Mouse (Mus musculus) gastrocnemius, postnatal 4 days (tissue): ENCODE measurements around the gene Hdac4. TPM values are rescaled to one million over a fixed set of nuclear protein-coding genes. Genes with fewer than 3 reads are reported as not detected.
A peak's percentile ranks its signal among the peaks of the same experiment; 100 is the strongest.

Experiments used
- DNase-seq, 2 experiments: peaks; one replicate each; pipeline ENCODE4 v3.0.0; 2021 to 2022; ENCODE audit warnings: low spot score in 2 of 2, mixed read lengths in 2 of 2
- total RNA-seq, 2 experiments: library from RNA; stranded (reverse); gene quantifications; 2 replicates each; pipeline ENCODE4 v1.2.3; 2021

Hdac4 gene
- total RNA-seq, 2 experiments from 2014 or later = 59.1 to 62.9 TPM

DNA sequence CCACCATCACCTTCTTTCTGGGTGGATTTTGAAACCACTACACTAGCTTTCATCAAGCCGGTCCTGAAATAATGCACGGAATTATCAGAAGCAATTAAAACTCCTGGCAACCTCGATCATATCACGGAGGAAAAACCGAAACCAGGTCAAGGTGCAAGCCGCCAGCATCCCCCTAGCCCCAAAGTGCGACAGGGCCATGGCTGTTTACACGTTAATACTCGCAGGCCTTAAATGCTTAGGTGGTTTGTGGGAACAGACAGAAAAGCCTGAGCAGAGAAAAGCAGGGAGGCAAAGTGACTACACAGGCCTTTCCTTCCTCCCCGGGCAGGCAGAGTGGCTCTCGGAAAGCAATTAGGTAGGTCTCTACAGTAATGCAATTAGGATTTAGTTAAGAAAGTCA is 16.4 kb downstream of the Hdac4 start:
- DNase-seq = no peak

DNA sequence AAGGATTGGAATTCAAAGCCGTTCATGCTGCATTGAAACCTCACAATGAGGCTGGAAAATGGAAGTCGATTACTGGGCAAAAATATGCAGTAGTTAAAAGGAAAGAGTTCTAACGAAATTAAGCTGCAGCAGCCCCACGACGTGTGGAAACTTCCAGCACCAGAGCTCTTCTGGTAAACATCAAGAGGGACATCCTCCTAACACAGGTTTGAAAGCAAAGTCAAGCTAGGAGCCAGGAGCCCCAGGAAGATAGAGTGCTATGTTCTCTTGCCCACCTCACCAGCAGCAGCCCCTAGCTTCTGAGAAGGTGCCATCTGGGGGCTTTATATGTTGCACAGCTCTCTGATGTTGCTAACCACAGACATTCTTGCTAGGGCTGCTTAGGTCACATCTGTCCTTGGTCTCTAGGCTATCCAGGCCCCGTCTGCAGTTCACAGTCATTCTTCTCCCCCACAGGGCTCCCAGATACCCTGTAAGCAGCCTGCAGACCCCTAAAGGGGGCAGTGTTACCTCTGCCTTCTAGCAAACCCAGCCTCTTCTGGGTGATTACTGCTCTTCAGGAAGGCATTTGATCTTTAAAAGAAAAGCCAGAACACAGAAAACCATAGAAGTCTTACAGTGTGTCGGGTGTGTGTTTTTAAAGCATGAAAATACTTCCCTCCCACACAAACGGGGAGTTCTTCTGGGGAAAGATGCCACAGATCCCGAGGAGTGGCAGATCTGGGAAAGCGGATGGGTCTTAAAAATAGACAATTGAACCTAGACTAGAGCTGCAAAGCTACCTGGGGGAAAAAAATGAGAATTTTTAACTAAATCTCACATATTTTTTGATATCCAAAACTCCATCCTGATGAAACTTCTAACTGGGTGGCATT is 17.2 kb downstream of the Hdac4 start:
- DNase-seq = no peak

DNA sequence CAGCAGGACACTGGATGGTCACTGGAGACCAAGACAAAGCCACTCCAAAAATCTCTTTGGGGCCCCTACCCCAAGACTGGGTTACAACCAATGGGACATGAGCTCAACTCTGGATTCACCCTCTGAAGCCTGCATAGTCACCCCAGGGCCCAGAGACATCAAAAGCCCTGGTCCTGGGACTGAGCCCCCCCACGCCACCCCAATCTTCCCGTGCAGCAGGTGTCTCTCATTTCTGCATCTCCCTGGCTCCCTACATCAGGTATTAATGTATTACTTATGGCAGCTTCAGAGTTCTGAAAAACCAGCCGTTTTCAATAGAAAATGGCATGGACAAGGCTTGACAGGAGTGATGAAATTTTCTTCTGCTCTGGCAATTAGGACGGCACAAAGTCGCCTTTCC is 17.9 kb downstream of the Hdac4 start:
- no peak for DNase-seq

DNA sequence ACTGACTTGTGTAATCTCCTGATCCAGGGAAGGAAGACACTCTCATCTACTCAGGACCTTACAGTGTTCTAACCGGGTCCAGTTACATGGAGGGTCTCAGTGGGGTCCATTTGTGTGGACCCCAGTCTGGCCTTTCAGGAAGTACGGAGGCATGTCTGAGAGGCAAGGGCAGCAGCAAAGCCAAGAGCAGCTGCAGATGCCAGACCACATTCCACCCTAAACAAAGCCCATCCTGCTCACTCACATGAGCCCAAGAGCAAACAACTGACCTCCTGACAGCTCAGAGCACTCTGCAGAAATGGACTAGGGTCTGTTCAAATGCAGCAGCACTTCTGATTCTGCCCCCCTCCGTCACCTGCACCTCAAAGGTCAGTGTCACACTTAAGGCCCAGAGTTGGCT is 18.3 kb downstream of the Hdac4 start:
- no peak for DNase-seq

DNA sequence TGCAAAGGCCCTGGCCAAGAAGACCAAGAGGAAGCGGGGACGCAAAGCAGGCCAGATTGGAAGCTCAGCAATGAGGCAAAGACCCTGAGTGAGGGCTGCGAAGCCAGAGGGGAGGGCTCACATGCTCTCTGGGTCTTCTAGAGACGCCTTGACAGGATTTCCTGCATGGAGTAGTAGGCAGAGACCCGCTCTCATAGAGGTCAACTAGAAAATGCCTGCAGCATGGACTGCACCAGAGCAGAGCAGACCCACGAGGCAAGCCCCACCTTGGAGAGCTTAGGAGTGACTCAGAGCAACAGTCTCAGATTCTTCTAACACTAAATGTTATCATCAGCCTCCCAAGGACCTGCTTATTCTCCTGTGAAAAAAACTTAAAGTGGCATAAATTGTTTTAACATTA is 20.2 kb downstream of the Hdac4 start:
- no peak for DNase-seq

DNA sequence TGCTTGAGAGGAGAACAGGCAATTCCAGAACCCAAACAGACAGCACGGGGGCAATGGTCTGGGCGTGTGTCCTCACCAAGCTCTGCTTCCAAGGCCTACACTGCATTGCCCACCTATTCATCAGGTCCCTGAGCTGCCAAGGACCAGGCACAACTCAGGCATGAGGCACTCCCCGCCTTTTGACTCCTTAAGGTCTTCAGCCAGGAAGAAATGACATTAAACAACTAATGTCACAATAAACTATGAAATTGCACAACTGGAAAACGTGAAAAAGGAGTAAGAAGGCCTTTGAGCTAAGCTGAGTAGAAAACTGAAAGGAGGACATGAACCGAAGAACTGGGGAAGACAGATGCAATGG is 20.6 kb downstream of the Hdac4 start:
- DNase-seq = no peak

DNA sequence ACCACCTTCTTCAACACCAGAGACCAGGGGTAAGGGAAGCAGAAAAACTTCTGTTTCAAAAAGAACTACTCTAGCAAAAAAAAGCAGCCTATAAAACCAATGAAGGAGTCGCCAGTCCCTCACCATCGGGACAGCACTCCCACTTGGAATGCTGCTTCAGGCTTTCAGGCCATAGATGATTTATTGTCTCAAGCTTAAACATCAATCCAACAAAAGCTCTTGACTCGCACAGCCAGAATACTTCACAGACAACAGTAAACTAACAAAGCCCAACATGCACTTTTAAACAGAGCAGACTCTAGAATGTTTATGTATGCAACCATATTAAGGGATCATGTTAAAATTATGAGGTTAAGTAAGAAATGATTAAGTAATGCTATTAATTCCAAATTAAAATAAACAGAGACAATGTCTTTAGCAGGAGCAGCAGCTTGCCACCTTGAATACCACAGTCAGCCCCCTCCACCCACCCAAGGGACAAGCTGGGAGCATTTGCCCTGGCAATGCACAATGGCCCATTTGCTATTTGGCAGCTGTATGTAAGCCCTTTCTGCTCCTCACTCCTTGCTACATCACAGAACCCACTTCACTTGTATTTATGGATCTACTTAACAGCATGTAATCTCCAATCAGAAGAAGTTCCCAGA is 21.1 kb downstream of the Hdac4 start:
- DNase-seq = no peak

DNA sequence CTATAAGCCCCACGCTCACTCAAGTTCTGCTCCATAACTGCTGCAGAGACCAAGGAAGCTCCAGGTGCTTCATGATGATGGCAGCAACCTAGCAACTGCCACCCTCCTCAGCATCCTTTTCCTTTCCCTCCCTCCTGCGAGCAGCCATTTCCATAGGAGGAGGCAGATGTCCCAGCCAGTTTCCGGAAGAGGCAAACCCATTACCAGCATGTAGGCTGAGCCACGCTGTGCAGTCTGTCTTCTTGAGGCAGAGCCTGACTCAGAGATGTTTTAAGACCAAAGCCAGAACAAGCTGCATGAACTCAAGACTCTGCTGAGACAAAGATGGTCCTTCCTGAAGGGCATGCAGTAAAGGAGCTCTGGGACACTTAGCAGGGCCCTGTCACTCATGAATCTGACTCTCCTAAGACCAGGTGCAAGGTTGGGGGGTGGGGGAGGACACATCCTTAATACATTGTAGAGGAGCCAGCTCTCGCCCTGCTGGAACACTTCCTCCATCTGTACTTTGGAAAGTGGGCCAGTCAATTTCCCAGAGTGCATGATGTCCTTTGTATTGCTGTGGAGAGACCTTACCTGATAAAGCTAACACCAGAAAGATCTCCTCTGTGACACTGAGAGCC is 24.8 kb downstream of the Hdac4 start:
- no peak for DNase-seq

DNA sequence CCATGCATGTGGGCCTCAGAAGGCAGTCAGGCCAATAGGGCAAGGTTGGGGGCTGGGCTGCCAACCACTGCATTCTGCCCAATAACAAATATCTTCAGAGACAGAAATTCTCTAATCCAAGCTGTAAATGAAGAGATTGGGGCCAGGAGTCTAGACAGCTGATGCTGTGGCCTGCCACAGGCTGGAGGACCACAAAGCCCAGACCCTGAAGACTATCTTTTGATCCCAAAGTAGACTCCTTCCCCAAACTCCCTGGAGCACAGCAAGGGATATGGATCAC is 25.8 kb downstream of the Hdac4 start:
- DNase-seq = no peak

DNA sequence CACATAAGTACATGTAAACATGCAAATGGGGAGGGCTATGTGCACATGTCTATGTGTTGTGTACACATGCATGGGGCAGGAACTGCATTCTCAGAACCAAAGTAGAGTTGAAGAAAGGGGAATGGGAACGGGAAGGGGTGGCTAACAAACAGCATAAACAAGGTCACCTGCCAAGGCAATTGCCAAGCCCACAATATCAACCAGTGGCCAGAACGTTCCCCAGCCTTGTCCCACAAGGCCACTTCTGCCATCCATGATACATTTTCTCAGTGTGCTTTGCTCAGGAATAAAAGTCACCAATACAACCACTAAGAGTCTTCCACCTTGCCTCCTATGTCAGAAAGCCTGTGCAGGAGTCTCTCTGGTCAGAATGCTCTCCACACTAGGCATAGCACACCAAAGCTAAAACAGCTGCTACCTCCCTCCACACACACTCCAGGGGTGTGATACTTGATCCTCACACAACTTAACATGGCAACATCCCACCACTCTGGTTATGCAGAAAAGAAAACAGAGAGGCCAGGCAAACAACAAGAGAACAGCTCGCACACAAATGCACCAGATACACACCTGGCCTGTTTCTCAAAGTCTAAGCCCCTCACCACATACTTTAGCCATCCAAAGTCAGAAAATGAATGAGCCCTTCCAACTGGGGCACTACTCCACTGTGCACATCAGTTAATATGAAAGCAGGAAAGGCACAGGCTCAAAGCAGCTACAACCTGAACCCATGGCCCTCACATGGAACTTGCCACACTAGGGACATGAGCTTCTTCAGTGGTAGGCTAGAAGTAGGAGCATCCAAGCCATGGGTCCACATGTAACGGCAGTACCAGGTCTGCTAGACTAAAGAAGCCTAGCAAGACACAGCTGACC is 26.4 kb downstream of the Hdac4 start:
- DNase-seq = no peak

DNA sequence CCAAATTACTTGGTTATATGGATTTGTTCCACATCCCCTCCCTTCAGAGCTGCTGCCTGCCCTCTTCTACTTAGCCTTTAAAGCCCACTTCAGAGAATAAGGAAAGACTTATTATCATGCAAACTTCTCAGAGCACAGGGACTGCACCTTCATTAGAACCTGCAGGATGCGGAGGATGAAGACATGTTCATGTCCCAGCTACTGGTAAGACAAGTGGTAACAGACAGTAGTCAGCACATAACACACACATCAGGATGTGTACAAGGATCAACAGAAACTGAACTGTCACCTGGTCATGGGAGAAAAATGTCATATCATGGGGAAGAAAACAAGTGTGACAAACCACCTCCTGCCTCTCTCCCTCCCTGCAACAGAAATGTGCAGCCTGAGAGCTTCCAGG is 31.6 kb downstream of the Hdac4 start:
- DNase-seq = no peak

DNA sequence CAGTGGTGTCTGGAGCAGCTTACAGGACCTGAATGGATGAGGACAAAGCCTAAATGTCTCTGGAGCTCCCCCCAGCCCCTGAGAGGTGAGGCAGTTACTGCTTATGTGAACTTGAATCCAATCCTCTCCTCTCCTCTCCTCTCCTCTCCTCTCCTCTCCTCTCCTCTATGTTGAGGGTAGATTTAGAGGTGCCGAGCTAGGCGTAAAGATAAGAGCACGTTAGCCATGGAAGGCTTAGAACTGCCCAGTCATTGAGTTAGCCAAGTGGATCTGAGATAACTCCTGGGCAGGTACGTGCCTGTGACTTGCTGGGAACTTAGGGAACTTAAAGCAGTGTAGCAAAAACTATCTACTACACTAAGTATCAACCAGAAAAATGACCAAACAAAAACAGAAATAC is 35.7 kb downstream of the Hdac4 start:
- no peak for DNase-seq

DNA sequence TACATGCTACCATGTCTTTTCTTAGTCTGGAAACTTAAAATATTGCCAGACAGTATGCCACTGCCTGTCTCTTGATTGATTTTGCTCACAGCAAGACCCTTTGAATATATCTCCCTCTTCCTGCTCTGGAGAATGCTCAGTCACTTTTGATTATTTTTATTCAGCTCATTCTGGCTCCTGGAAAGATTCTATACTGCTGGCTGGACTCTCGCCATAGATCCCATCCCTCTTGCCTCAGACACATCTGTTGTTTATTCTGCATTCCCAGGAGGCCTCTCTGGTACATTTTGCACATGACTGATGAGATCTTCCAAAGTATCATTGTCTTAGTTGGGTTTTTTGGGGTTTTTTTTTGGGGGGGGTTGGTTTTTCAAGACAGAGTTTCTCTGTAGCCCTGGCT is 45.3 kb downstream of the Hdac4 start:
- no peak for DNase-seq

DNA sequence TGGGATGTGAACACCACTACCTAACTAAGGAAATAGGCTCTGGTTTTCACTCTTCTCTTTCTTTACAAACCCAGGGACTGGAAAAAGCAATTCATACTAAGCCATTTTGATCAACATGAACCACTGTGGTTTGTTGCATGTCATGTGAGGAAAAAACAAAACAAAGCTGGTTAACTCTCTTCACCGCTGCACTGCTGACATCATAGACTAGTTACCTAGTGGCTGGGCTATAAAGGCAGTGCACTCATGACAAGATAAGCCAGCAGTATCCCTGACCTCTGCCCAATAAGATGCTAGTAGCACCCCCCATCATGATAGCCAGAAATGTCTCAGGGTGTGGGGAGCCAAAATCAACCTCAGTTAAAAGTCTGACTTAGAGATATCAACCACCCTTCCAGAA is 47.0 kb downstream of the Hdac4 start:
- no peak for DNase-seq

DNA sequence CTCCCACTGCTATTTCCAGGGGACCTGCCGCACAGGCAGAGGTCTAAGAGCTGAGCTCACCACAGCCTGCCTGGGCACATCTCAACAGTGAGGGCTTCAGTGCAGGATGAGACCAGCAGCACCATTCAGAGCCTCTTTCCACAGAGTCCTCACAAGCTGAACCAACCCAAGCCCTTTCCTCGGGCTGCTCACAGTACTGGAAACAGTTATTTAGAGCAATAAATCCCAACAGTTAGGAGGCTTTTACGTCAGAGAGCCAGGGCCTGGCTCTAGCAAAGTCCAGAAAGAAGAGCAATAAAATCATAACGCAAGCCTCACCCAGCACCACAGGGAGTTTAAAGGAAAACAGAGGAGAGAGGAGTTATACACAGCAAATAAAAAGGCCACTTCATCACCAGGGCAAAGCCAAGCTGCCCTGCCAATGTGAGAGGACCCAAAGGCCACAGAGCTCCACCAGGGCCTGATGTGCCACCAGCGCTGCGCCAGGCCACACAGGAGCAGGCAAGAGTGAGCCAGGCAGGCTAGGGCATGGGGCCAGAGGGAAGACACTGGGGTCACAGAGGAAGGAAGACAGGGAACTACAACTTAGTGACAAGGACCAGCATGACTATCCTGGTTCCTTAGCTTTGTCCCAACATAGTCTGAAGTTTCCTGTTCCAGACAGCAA is 50.5 kb downstream of the Hdac4 start:
- DNase-seq = no peak

DNA sequence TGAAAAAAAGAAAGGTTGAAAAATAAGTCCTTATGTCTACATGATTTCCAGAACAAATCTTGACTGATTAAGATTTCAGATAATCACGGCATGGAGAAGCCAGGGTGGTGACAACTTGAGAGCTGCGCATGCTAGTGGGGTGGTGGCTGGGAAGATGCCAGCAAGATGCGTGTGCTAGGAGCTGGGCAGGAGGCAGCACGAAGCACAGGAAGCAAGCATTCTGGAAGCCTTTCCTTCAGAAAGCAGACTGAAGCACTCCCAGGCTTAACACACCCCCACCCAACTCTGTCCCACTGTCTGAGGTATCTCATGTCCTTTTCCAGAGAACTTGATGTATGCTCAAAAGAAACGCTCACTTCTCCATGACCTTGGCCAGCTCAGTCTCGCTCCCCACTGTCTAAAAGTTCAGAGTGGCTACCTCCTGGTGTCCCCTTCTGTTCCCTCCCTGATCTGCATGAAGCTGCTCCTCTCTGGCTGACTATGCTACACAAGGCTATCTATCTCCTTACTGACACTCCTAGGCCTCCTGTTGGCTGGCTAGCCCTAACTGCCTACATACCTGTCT is 52.1 kb downstream of the Hdac4 start:
- DNase-seq = no peak

DNA sequence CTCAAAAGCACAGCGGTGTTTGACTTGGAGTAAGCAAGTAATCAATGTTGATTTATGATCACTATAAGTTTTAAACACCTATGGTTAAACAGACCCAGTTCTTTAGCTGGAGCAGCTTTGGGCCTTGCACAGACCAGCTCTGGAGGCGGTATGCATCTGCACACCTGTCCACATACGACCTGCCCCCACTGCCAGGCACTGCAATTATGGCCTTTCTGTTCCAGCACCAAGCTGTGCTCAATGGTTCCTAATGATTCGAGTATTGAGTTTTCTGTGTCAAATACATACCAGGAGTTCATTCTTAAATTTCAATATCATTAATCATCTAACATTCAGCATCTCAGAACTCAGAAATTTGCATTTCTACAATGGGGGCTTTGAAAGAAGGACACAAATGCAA is 52.7 kb downstream of the Hdac4 start:
- DNase-seq = no peak

DNA sequence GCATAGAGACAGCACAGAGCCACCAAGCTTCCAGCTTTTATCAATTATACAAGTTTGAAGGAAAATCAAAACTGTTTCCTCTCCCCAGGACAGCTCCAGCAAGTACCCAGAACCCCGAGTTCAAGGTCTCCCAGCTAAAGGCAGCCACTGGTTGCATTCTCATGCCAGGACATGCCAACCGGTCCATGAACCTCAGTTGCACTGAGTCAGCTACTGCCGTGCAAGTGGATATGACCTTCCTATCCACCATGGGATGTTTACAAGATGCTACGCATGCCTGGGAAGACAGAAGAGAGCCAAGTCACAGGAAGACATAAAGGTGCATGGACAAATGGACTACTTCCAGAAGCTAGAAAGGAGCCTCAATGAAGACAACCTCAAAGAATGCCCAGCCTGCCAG is 56.5 kb downstream of the Hdac4 start:
- DNase-seq = no peak

DNA sequence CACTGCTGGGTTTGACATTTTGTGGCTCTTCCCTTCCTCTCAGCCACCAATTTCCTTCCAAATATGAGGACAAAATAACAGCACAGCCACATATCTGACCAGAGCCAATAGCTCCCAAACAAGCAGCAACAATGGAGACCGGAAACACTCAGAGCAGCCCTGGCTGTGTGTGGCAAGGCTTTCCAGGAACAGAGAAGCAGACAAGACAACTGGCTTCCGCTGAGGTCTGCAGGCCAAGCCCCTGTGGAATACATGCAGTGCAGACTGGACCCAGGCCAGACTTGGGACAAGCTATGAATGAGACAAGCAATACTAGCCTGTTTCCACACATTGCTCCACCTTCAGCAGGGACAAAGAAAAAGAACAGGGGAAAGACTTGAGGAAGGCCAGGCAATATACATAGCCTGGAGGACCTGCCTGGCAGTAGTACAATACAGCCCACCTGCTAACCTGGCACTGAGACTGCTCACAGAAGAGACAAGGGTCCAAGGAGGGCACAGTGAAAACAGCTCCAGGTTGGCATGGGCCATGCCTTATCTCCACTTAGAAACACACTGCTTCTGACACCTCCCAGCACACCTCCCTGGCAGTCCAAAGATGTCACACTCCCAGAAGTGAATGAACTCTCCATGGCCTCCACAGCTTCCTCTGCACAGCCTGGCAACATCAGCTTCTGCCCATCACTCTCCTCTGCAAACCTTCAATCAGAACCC is 58.2 kb downstream of the Hdac4 start:
- DNase-seq = peak in 1 of 2 experiments; percentile 71

DNA sequence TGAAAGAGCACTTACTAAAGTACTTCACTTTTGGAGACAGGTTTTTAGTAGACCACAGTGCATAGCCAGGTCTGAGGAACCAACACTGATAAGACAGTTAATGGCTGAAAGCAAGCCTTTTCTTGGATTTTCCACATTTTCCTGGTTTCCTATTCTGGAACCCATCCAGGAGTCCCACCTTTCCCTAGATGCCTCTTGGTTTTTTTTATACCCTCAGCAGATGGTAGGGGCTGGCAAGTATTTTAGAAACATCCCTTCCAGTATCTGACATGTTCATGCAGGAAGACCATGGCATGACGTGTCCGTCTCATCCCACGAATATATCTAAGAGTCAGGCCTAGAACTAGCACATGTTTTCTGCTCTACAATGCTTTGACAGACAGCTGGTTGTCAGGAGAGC is 59.1 kb downstream of the Hdac4 start:
- no peak for DNase-seq
